Mouse (Mus musculus): ENCODE data around the gene Mipol1. TPM values are rescaled to one million over a fixed set of nuclear protein-coding genes. Genes with fewer than 3 reads are reported as not detected.

Gene Mipol1
- polyA plus RNA-seq, 1 experiment: 0.74 TPM

- Histone ChIP-seq H3K4me1 (peaks cover 27% of the 10 kb centered on the region), H3K9me3 (0 out of 2 replicates have a peak, but pooled peaks cover 5% of the 10 kb centered on the region), H3K36me3 (replicated peaks; ENCODE audit: low read length) (peaks cover 9% of the 10 kb centered on the region), H3K4me3 (replicated peaks) (peak overlapping the region; percentile 95), H3K27me3 (replicated peaks) (no peaks in the 10 kb centered on the region)
- TF ChIP-seq GATA1 (IDR thresholded peaks at IDR 0.05; ENCODE audit: borderline replicate concordance, low read length) (no peak), FLI1 (IDR thresholded peaks at IDR 0.05; ENCODE audit: low read length) (no peak)
Measured at GRCm38 (mm10) chr12:57231085-57231875, 1.1 kb downstream of the Mipol1 start.

GRCm38 (mm10) chr12:57233386-57233785, 3.2 kb downstream of the Mipol1 start:
- peaks cover 3% of the 10 kb centered on the region; the same call in 1 of the 2 replicates for H3K9me3 ChIP-seq
- no peak overlapping the region for H3K4me3 ChIP-seq (replicated peaks)
- peaks cover 20% of the 10 kb centered on the region for H3K36me3 ChIP-seq (replicated peaks; ENCODE audit: low read length)
- peaks cover 24% of the 10 kb centered on the region for H3K4me1 ChIP-seq
- no peaks in the 10 kb centered on the region for H3K27me3 ChIP-seq (replicated peaks)
- TF ChIP-seq FLI1 (IDR thresholded peaks at IDR 0.05; ENCODE audit: low read length) (no peak), GATA1 (IDR thresholded peaks at IDR 0.05; ENCODE audit: borderline replicate concordance, low read length) (no peak)

DNA sequence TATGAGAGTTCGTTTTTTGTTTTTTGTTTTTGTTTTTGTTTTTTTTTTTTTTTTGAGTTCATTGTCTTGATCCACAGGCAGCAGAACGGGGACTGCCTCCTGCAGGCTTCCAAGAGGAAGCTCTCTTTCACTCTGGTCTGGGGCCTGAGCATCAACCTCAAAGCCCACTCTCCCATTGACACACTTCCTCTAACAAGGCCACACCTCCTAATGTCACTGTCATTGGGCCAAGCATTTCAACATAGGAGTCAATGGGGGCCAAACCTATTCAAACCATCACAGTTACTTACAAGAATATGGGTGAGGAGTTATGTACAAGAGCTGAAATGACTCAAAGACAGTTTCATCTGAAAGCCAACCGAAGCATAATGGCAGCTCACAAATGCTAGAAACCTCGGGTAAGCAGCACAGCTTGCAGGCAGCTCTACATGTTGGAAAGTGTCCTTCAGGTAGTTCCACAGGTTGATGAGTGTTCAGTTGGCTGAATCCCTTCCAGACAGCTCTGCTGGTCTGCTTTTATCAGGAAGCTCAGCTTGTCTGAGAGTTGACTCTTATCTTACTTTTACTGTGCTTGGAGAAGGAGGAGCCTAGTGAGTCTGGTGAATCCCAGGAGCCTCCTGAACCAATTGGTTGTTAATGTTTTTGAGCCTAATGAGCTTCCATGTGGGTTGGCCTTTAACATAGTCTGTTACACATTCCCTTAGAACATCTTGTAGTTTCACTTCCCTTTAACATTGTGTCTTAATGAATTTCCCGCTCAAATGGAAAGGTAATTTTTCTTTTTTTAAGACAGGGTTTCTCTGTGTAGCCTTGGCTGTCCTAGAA, 13.7 kb downstream of the Mipol1 start:
- Histone ChIP-seq H3K27me3 (replicated peaks) (no peaks in the 10 kb centered on the region), H3K9me3 (peaks cover 2% of the 10 kb centered on the region; the same call in 1 of the 2 replicates), H3K4me1 (peaks cover 6% of the 10 kb centered on the region; the same call in 1 of the 2 replicates), H3K36me3 (replicated peaks; ENCODE audit: low read length) (peaks cover 51% of the 10 kb centered on the region), H3K4me3 (replicated peaks) (no peak overlapping the region)
- TF ChIP-seq FLI1 (IDR thresholded peaks at IDR 0.05; ENCODE audit: low read length) (no peak), GATA1 (IDR thresholded peaks at IDR 0.05; ENCODE audit: borderline replicate concordance, low read length) (no peak)

DNA sequence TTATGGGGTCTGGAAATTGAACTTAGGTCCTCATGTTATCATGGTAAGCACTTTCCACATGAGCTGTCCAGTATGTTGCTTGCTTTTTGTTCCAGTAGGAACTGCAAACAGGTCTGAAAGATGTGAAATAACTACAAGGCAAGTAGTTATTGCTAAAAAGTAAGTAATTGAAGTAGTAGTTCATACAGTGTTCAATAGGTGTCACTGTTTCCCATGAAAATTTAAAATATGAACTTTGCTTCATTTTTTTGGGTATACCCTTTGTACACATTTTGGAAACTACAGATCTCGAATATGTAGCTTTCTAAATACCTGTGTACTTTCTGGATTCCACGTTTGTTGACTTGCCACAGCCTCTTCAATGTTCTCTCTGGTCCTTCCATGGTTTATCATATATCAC, 28.3 kb downstream of the Mipol1 start:
- Histone ChIP-seq H3K36me3 (replicated peaks; ENCODE audit: low read length) (no peaks in the 10 kb centered on the region), H3K9me3 (no peaks in the 10 kb centered on the region; the same call in 1 of the 2 replicates), H3K4me3 (replicated peaks) (no peak overlapping the region), H3K4me1 (no peaks in the 10 kb centered on the region), H3K27me3 (replicated peaks) (no peaks in the 10 kb centered on the region)
- TF ChIP-seq FLI1 (IDR thresholded peaks at IDR 0.05; ENCODE audit: low read length) (no peak), GATA1 (IDR thresholded peaks at IDR 0.05; ENCODE audit: borderline replicate concordance, low read length) (no peak)

GRCm38 (mm10) chr12:57275456-57275855, 45.2 kb downstream of the Mipol1 start:
- TF ChIP-seq GATA1 (IDR thresholded peaks at IDR 0.05; ENCODE audit: borderline replicate concordance, low read length) (no peak), FLI1 (IDR thresholded peaks at IDR 0.05; ENCODE audit: low read length) (no peak)
- peaks cover 6% of the 10 kb centered on the region for H3K36me3 ChIP-seq (replicated peaks; ENCODE audit: low read length)
- H3K4me3 ChIP-seq (replicated peaks): no peak overlapping the region
- H3K27me3 ChIP-seq (replicated peaks): no peaks in the 10 kb centered on the region
- no peaks in the 10 kb centered on the region for H3K4me1 ChIP-seq
- H3K9me3 ChIP-seq: 0 out of 2 replicates have a peak, but pooled peaks cover 3% of the 10 kb centered on the region

- Histone ChIP-seq H3K9me3 (no peaks in the 10 kb centered on the region), H3K27me3 (replicated peaks) (no peaks in the 10 kb centered on the region), H3K36me3 (replicated peaks; ENCODE audit: low read length) (no peaks in the 10 kb centered on the region), H3K4me3 (replicated peaks) (no peak overlapping the region), H3K4me1 (no peaks in the 10 kb centered on the region)
- no peak for TF ChIP-seq GATA1 (IDR thresholded peaks at IDR 0.05; ENCODE audit: borderline replicate concordance, low read length)
- no peak for TF ChIP-seq FLI1 (IDR thresholded peaks at IDR 0.05; ENCODE audit: low read length)
Measured at GRCm38 (mm10) chr12:57281155-57282114, 51.2 kb downstream of the Mipol1 start.

DNA sequence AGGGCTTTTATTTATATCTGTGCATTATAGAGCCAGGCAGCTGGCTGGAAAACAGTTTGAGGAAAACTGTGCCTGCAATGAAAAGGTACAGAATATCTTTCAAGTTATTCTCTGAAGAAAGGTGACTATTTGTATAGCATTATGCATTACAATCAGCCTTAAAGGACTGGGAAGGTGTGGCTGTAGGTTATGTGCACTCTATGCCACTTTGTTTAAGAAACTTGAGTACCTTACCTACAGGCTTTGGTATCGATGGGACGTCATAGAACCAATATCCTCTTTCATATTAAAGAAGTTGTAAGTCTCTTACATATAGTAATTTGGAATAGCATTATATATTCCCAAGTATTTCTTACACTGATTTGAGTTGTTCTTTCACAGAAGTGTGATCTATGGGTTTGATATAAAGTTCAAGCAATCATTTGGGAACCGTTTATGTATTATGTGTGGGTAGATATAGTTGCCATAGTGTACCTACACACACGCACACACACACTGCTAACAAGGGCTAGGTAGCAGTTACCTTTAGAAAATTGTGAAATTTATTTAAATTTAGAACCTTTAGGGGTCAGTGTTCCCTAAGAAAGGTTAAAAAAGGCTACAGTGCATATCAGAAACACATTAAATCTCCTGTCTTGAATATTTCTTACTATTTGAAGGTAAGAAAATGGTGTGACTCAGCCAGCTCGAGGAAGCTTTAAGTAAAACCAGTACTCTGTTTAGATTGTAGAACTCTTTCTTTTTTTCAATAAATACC, 55.3 kb downstream of the Mipol1 start:
- Histone ChIP-seq H3K9me3 (no peaks in the 10 kb centered on the region), H3K4me1 (no peaks in the 10 kb centered on the region), H3K4me3 (replicated peaks) (no peak overlapping the region), H3K36me3 (replicated peaks; ENCODE audit: low read length) (no peaks in the 10 kb centered on the region), H3K27me3 (replicated peaks) (no peaks in the 10 kb centered on the region)
- TF ChIP-seq FLI1 (IDR thresholded peaks at IDR 0.05; ENCODE audit: low read length): no peak
- no peak for TF ChIP-seq GATA1 (IDR thresholded peaks at IDR 0.05; ENCODE audit: borderline replicate concordance, low read length)

DNA sequence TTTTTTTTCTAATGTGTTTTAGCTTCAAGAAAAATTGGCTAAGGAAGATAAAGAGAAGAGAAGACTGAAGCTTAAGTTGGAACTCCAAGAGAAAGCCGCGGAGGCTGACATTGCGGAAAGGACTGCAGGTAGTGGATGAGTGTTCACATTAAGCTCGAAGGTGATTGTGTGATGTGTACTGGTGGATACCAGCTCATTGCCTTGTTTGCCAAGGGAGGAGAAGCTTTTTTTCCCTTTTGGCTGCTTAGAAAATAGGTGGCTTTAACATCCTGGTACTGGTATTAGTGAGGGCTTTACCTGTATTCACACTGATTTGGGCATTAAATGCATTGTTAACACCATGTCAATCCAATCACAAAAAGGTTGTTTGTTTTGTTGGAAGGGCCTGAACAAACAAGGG, 77.1 kb downstream of the Mipol1 start:
- H3K9me3 ChIP-seq: no peaks in the 10 kb centered on the region
- H3K27me3 ChIP-seq (replicated peaks): no peaks in the 10 kb centered on the region
- TF ChIP-seq FLI1 (IDR thresholded peaks at IDR 0.05; ENCODE audit: low read length) (no peak), GATA1 (IDR thresholded peaks at IDR 0.05; ENCODE audit: borderline replicate concordance, low read length) (no peak)
- no peaks in the 10 kb centered on the region for H3K4me1 ChIP-seq
- H3K4me3 ChIP-seq (replicated peaks): no peak overlapping the region
- peaks cover 5% of the 10 kb centered on the region for H3K36me3 ChIP-seq (replicated peaks; ENCODE audit: low read length)
